Mouse (Mus musculus) C2C12 (cell line): ENCODE results near the gene E330009J07Rik. TPM values are rescaled to one million over a fixed set of nuclear protein-coding genes. Genes with fewer than 3 reads are reported as not detected.

Experiments used
- H3K27me3 ChIP-seq: one replicate; pipeline ENCODE4 v1.6.1; 2011; ENCODE audit not compliant: control insufficient read depth, insufficient read depth, insufficient read length
- H3K36me3 ChIP-seq: one replicate; pipeline ENCODE4 v1.6.1; 2011; ENCODE audit not compliant: control insufficient read depth, insufficient read depth
- H3K4me3 ChIP-seq: one replicate; pipeline ENCODE4 v1.5.1; 2011; ENCODE audit warnings: mild to moderate bottlenecking, control low read depth; ENCODE audit not compliant: poor library complexity, insufficient read depth, severe bottlenecking
- H3K79me2 ChIP-seq: one replicate; pipeline ENCODE4 v1.6.1; 2011; ENCODE audit not compliant: control insufficient read depth, insufficient read depth
- H3K79me3 ChIP-seq: one replicate; pipeline ENCODE4 v1.6.1; 2011; ENCODE audit warnings: low read depth, control low read depth
- H3ac ChIP-seq: one replicate; pipeline ENCODE3; 2011; ENCODE audit warnings: low read depth; ENCODE audit not compliant: control insufficient read depth, insufficient read length
- CEBPB ChIP-seq: IDR thresholded peaks from one replicate; pipeline ENCODE4 v1.6.1; 2011; ENCODE audit warnings: low read depth, mild to moderate bottlenecking, control low read depth, moderate library complexity
- CTCF ChIP-seq: IDR thresholded peaks from one replicate; pipeline ENCODE4 v1.5.1; 2011; ENCODE audit not compliant: control insufficient read depth, insufficient read depth, insufficient read length
- FOSL1 ChIP-seq: IDR thresholded peaks from one replicate; pipeline ENCODE4 v1.8.0; 2011; ENCODE audit warnings: mild to moderate bottlenecking, low read length; ENCODE audit not compliant: poor library complexity, insufficient read depth, severe bottlenecking
- MAX ChIP-seq: IDR thresholded peaks from one replicate; pipeline ENCODE4 v1.6.1; 2011; ENCODE audit warnings: mild to moderate bottlenecking, control low read depth
- MYOD1 ChIP-seq: IDR thresholded peaks from one replicate; pipeline ENCODE4 v1.6.1; 2011; ENCODE audit warnings: low read depth; ENCODE audit not compliant: control insufficient read depth, insufficient read length
- MYOG ChIP-seq: IDR thresholded peaks from one replicate; pipeline ENCODE4 v1.6.1; 2011; ENCODE audit not compliant: control insufficient read depth, insufficient read length; ENCODE audit errors: extremely low read depth
- USF1 ChIP-seq: IDR thresholded peaks from one replicate; pipeline ENCODE4 v1.6.1; 2011; ENCODE audit warnings: low read depth, mild to moderate bottlenecking, control low read depth, moderate library complexity
- polyA plus RNA-seq: library from polyadenylated mRNA; unstranded; fragments of >200 nt; fragmentation: generic; extraction: Trizol; gene quantifications from one replicate; pipeline ENCODE4 v1.2.1, GENCODE M21; 2012; ENCODE audit warnings: missing spikeins

E330009J07Rik gene
- polyA plus RNA-seq, 1 experiment: 0.82 TPM

GRCm38 (mm10) chr6:40441276-40441675 lies 5.3 kb upstream of the E330009J07Rik start:
- Histone ChIP-seq H3K27me3 (peaks cover 22% of the 10 kb centered on the region), H3K4me3 (no peak overlapping the region), H3K36me3 (no peaks in the 10 kb centered on the region), H3K79me3 (no peaks in the 10 kb centered on the region), H3K79me2 (no peaks in the 10 kb centered on the region), H3ac (no peak overlapping the region)
- TF ChIP-seq CTCF (no peak), FOSL1 (no peak), MAX (no peak), CEBPB (no peak), MYOG (no peak), MYOD1 (no peak), USF1 (no peak)

DNA sequence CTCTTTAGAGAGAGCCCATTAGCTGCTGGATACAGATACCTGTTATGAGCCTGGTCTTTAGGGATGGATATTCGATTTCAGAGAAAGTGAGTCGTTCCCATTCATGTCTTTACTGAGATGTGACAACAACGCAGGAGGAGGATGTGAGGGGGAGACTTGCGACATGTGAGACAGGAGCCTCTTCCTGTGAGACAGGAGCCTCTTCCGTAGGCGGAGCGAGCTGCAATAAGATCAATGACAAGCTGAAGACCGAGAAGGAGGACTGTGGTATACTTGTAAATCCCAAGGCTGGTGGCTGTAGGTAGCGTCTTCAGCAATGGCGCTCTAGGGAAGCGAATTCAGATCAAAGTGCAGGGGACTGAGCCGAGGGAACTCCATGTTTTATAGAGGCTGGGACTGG lies 3.8 kb upstream of the E330009J07Rik start:
- TF ChIP-seq MAX (no peak), CEBPB (no peak), MYOG (no peak), MYOD1 (no peak), USF1 (no peak), FOSL1 (no peak), CTCF (no peak)
- no peaks in the 10 kb centered on the region for H3K79me3 ChIP-seq
- H3K4me3 ChIP-seq: no peak overlapping the region
- no peak overlapping the region for H3ac ChIP-seq
- H3K27me3 ChIP-seq: peaks cover 15% of the 10 kb centered on the region
- H3K36me3 ChIP-seq: no peaks in the 10 kb centered on the region
- no peaks in the 10 kb centered on the region for H3K79me2 ChIP-seq

- peaks cover 15% of the 10 kb centered on the region for H3K27me3 ChIP-seq
These were observed 3.0 kb upstream of the E330009J07Rik start, which contains the start of gene Wee2 for GRCm38 (mm10) chr6:40438936-40439335. Gene Wee2 (plus strand): TSS chr6:40439088.

GRCm38 (mm10) chr6:40435151-40436046 lies 536 bp downstream of the E330009J07Rik start:
- Histone ChIP-seq H3K79me2 (no peaks in the 10 kb centered on the region), H3K27me3 (peaks cover 7% of the 10 kb centered on the region), H3ac (peak overlapping the region; percentile 45), H3K79me3 (no peaks in the 10 kb centered on the region), H3K4me3 (peak overlapping the region; percentile 44), H3K36me3 (no peaks in the 10 kb centered on the region)
- TF ChIP-seq CEBPB (no peak), MAX (no peak), CTCF (no peak), MYOG (no peak), MYOD1 (no peak), USF1 (no peak), FOSL1 (no peak)

More at GRCm38 (mm10) chr6:40438936-40439335, 3.0 kb upstream of the E330009J07Rik start, which contains the start of gene Wee2:
- no peaks in the 10 kb centered on the region for H3K36me3 ChIP-seq
- no peak within 1 kb of the TSS for H3K4me3 ChIP-seq
- TF ChIP-seq MYOD1 (no peak), MYOG (no peak), MAX (no peak), USF1 (no peak), FOSL1 (no peak), CEBPB (no peak), CTCF (no peak)
- no peaks in the 10 kb centered on the region for H3K79me2 ChIP-seq
- no peaks in the 10 kb centered on the region for H3K79me3 ChIP-seq
- no peak within 1 kb of the TSS for H3ac ChIP-seq

DNA sequence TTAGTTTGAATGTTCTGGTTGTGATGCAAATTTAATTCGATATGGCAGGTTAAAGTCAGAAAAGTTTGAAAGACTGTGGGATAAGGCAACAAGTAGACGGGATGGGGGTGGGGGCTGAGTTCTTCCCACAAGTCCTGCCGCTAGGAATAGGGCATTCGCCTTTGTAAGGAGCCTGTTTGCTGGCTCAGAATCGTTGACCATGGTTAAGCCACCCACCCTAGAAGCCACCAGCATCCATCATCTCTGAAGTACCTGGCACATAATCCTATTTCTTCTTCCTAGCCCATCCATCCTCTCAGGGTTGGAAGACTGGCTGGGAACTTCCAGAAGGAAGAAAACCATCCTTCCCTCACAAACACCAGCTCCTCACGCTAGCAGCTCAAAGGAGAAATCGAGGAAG lies 1.2 kb downstream of the E330009J07Rik start:
- peak overlapping the region; percentile 44 for H3K4me3 ChIP-seq
- no peaks in the 10 kb centered on the region for H3K79me3 ChIP-seq

More for the DNA sequence above, 1.2 kb downstream of the E330009J07Rik start:
- no peak overlapping the region for H3ac ChIP-seq
- no peaks in the 10 kb centered on the region for H3K36me3 ChIP-seq
- peaks cover 2% of the 10 kb centered on the region for H3K27me3 ChIP-seq
- no peaks in the 10 kb centered on the region for H3K79me2 ChIP-seq
- TF ChIP-seq FOSL1: no peak
- no peak for TF ChIP-seq CEBPB
- no peak for TF ChIP-seq MYOG
- TF ChIP-seq CTCF: no peak
- no peak for TF ChIP-seq MAX
- no peak for TF ChIP-seq USF1
- TF ChIP-seq MYOD1: no peak
